Mouse (Mus musculus) ES-CJ7 (cell line): ENCODE measurements around the gene Slc15a5.

Experiments used
- DNase-seq: peaks from one replicate; pipeline ENCODE4 v3.0.0; 2011; ENCODE audit warnings: low read depth, low spot score

Gene Slc15a5

GRCm38 (mm10) chr6:137962836-137963235 is 116.9 kb downstream of the Slc15a5 start:
- DNase-seq, result no peak

GRCm38 (mm10) chr6:137960023-137960778 is 119.5 kb downstream of the Slc15a5 start:
- no peak for DNase-seq

GRCm38 (mm10) chr6:137957630-137958029 is 122.1 kb downstream of the Slc15a5 start:
- no peak for DNase-seq

GRCm38 (mm10) chr6:137956783-137957429 is 122.8 kb downstream of the Slc15a5 start:
- DNase-seq, result peak; percentile 9

GRCm38 (mm10) chr6:137946520-137946919 is 133.2 kb downstream of the Slc15a5 start:
- DNase-seq, result no peak

GRCm38 (mm10) chr6:137940374-137941218 is 139.1 kb downstream of the Slc15a5 start:
- peak; percentile 48 for DNase-seq

GRCm38 (mm10) chr6:137937541-137937940 is 142.2 kb downstream of the Slc15a5 start:
- no peak for DNase-seq

- no peak for DNase-seq
Measured at GRCm38 (mm10) chr6:137936268-137936667, 143.4 kb downstream of the Slc15a5 start.

GRCm38 (mm10) chr6:137935857-137936256 is 143.9 kb downstream of the Slc15a5 start:
- no peak for DNase-seq

GRCm38 (mm10) chr6:137935341-137935740 is 144.4 kb downstream of the Slc15a5 start:
- no peak for DNase-seq

- DNase-seq, result no peak
Measured at GRCm38 (mm10) chr6:137934545-137935298, 145.0 kb downstream of the Slc15a5 start.
